Mouse (Mus musculus) T-helper 2 cell (primary cell): Measurements from ENCODE around the gene Rmdn2.

Experiments used
- in situ Hi-C: fragments of 300-600 bp; cut with MboI, MseI; formaldehyde crosslinking; loops from one replicate; pipeline ENCODE4 v1.15.1; 2025; ENCODE audit warnings: high pct_unique_total_duplicates

Gene Rmdn2

DNA sequence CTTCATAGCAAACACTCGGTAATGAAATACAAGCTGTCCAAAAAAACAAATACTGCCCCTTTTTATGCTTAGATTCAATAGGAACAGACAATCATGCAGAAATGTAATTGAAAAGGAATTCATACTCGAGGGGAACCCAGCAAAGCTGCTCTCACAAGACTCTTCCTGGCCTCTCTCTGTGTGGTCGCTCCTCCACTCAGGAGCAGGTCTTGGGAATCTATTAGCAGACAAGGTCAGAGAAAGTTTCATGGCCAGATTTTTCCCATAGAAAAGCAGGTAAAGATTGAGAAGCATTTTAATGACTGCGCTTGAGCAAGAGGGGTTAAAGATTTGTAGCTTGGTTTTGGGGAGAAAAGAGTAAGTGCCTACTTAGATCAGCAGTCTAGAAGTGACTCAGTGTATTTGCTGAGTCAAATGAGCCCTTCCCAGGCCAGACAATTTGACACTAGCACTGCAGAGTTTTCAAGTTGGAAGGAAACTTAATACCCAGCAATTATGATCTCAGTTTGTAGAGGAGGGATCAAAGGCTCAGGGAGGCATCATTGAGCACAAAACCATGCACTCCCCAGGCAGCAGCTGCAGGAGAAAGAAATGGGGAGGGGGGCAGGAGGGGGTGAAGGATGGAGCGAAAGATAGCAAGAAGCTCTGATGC lies 127.3 kb downstream of the Rmdn2 start:
- in situ Hi-C loops: no loop called here

DNA sequence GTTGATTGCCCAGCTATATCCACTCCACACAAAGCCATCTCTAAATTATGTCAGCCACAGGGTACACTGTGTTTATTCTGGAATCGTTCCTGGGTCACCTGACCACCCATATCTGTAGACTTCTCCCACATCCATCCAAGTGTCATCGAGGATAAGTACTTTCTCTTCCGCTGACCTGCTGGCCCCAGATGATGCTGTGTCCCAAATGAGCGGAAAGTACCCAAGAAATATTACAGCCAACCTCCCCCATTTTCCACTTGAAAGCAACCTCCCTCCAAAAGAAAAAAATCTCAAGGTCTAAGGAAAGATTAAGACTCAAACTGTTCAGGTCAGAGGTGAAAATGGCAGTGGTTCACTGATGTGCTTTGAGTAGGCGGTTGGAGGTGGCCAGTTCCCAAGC lies 131.0 kb downstream of the Rmdn2 start:
- in situ Hi-C loops: no loop called here
